Mouse (Mus musculus) thymus, adult 18-20 months (tissue): Measurements from ENCODE around the gene Hsd11b2.

Experiments used
- DNase-seq, 2 experiments: peaks; one replicate each; pipeline ENCODE4 v3.0.0; 2022; ENCODE audit warnings: mixed read lengths in 2 of 2

Hsd11b2 gene

DNA sequence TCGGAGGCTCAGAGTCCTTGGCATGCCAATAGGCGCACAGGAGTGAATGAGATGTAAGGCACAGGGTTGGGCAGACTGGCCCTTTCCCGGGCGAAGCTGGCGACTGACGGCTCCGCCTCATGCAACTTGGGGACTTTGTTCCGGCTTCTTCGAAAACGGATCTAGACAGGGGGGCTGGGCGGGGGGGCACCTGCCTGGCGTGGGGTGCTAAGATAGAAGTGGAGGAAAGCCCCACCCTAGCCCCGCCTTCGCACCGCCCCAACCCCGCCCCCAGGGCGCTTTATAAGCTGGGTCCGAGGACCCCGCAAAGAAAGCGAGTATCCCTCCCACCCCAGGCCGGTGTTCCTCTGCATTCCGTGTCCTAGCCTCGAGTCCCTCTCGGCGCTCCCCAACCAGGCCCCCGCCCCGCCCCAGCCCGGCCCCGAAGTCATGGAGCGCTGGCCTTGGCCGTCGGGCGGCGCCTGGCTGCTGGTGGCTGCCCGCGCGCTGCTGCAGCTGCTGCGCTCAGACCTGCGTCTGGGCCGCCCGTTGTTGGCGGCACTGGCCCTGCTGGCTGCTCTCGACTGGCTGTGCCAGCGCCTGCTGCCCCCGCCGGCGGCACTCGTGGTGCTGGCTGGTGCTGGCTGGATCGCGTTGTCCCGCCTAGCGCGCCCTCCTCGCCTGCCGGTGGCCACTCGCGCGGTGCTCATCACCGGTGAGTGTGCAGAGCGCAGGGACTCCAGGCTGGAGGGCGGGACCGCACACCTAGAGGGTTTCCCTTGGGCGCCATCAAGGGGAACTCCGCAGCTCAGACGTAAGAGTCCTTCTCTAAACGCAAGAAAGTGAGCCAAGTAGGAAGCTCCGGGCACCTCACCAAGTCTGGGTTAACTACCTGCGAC is at the start of gene Hsd11b2:
Gene Hsd11b2, plus strand, starts transcription at position 320 of the 878 bp plus-strand sequence.
- no peak for DNase-seq

DNA sequence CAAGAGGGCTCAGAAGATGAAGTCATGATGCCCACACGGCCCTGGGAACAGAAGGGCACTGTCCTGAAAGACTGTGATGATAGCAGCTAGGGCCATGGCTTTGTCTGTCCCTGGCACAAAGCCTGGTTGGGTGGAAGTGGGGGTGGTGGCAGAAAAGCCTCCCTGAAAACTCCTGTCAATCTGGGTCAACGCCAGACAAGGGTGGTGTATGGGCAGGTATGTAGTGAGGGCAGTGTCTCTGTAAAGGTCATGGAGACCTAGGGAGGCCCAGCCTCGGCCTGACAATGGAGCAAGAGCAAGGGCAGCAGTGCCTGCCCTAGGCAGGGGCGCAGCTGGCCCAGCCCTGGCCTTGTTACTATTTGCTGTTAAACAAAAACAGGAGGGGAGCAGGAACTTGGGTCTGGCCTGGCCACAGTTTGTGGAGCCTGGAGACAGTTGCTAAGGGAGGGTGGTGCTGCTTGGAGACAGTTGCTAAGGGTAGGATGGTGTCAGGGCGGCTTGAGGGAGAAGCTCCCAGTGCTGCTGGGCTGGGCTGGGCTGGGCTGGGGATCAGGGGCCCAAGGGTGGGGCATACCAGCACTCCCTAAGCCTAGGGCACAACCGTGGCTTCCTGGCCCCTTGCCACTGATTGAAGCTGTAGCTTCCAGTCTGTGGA is 49.4 kb upstream of the Hsd11b2 start:
- DNase-seq = no peak

DNA sequence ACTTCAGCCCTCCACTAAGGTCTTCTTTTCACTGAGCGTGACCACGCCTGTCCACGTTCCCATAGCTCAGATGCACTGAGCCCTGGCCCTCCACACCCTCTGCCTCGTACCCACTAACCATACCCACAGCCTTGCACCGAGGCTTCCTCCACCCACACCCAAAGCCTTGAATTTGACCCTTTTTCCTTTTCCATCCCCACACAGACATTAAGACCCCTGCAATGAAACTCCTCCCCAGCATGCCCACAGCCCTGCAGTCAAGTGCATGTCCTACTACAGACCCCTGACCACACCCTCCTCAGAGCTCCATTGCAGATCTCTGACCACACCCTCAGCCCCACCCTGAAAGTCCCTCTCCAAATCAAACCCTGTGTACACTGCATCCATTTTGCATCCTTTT is 48.7 kb upstream of the Hsd11b2 start:
- no peak for DNase-seq

DNA sequence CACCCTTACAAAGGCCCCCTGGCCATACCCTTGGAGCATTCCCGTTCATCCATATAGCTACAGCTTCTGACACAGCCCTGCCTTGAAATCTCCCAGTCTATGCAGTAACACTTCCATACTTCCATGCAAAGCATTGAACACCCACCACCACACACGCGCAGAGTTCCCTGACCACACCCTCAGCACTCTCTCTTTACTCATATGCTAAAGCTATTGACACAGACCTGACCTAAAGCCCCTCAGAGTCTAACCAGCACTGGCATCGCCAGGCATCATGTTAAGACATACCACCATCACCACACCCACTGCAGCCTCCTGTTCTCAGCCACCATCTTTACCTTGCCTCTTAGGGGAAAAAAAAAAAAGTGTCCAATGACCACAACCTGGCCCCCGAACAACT is 48.3 kb upstream of the Hsd11b2 start:
- no peak for DNase-seq

- no peak for DNase-seq
These were observed 47.8 kb upstream of the Hsd11b2 start for GRCm38 (mm10) chr8:105470681-105471313.

- DNase-seq = peak; percentile 40 to 41
These were observed 47.1 kb upstream of the Hsd11b2 start, which contains the start of gene Tppp3 for GRCm38 (mm10) chr8:105471314-105472015. Tppp3 (minus strand) TSS chr8:105471526.

- DNase-seq = no peak
These were observed 46.1 kb upstream of the Hsd11b2 start for GRCm38 (mm10) chr8:105472414-105472932.

DNA sequence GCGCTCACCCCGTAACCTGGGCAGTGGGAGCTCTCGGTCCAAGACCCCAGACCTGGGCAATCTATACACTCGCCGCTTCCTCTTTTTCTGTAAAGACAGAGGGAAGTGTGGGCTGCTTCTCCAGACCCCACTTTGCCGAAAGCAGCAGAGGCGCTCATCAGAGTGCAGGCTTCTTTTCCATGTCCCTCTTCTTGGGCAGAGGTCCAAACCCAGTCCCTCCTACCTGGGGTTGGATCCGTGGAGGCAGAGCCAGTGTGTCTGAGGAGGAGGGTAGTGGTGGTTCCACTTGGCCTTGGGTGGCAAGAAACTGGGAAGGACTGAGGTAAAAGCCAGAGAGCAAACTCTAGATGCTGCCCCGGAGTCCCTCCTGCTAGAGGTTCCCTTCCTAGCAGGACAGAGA is 45.6 kb upstream of the Hsd11b2 start:
- no peak for DNase-seq

- no peak for DNase-seq
These were observed 44.5 kb upstream of the Hsd11b2 start for GRCm38 (mm10) chr8:105473816-105474606.

DNA sequence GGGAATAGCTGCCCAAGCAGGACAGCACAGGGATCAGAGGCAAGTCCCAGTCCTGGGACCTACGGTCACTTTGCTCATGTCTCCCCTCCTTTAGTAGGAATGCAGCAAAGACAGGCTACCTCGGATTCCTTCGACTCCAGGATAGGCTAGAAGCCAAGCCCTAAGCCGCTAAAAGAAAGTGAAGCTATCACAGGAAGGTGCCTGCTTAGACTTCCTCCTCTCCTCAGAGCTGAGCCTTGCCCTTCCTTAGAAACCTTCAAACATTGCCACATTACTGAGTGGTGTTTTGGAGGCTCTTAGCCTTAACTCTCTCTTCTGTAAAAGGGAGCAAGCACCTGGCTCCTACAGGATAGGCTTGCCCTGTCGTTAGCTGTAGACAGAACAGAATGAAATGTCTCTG is 43.9 kb upstream of the Hsd11b2 start:
- no peak for DNase-seq

DNA sequence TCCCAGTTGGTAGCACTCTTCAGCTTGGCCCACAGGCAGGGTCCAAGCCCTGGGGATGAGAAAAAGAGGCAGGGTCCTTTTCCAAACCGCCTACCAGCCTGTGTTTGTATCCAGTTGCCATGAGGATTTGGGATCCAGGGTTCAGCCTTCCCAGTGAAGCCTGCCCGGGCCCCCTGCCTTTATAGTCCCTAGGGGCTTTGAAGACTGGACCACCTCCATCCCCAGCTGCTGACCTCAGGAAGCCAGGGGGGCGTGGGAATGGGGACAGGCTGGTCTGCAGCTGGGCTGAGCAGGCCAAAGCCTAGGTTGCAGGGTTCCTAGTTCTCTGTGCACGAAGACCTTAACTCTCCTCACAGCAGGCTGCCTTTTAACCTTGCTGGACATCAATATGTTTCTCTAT is 43.3 kb upstream of the Hsd11b2 start:
- DNase-seq = no peak

- DNase-seq = no peak
These were observed 42.8 kb upstream of the Hsd11b2 start for GRCm38 (mm10) chr8:105475742-105476141.

- no peak for DNase-seq
These were observed 42.4 kb upstream of the Hsd11b2 start for GRCm38 (mm10) chr8:105476161-105476560.

GRCm38 (mm10) chr8:105476628-105477413 is 41.7 kb upstream of the Hsd11b2 start:
- no peak for DNase-seq

DNA sequence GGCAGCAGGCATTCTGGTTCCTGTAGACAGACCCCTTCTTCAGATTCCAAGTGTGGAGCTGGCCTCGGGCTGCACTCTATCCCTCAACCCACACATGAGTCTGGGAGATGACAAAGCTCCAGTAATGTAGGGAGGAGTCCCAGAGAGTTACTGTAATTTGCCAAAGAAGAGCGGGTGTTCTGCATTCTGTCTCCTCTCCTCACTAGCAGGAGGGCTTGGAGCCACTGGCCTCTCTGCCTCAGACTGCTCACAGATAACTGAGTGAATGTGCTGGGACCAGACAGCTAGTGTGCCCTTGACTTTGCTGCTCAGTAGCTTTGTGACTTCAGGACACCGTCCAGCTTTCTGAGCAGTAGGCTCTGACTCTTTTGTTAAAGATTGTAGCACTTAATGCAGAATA is 40.8 kb upstream of the Hsd11b2 start:
- no peak for DNase-seq

DNA sequence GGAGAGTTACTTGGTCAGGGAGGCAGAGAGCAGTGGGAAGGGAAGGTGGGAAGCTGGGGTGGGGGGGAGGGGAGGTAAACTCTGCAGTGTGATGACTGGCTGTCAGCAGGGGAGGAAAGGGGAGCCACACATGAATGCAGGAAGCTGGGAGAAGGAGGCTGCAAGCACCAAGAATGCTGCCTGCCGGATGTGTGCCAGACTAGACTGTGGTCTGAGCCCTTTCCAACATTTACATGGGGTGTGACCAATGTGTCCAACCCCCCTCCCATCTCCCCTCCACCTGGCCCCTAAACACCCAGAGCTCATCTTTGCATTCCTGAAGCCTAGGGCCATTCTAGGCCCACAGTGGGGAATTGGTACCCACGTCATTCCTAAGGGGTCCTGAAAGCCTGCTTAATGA is 37.5 kb upstream of the Hsd11b2 start:
- DNase-seq = no peak

- no peak for DNase-seq
These were observed 37.1 kb upstream of the Hsd11b2 start for GRCm38 (mm10) chr8:105481453-105481852.

GRCm38 (mm10) chr8:105482123-105482522 is 36.4 kb upstream of the Hsd11b2 start:
- DNase-seq = no peak

- DNase-seq = no peak
These were observed 35.1 kb upstream of the Hsd11b2 start for GRCm38 (mm10) chr8:105483212-105484029.

GRCm38 (mm10) chr8:105484030-105484368 is 34.6 kb upstream of the Hsd11b2 start:
- DNase-seq = no peak
